Mouse (Mus musculus) erythroblast, embryonic 14.5 days (primary cell): Measurements from ENCODE around the gene Gm5134.

Experiments
- GATA1 ChIP-seq: IDR thresholded peaks from 2 replicates; pipeline ENCODE4 v1.6.1; 2012; ENCODE audit warnings: low read length, inconsistent platforms, mixed read lengths
- TAL1 ChIP-seq: IDR thresholded peaks from 3 replicates; pipeline ENCODE4 v1.6.1; 2012; ENCODE audit warnings: low read length, inconsistent platforms, mixed read lengths

- TF ChIP-seq GATA1 (no peak), TAL1 (no peak)
Observed at GRCm38 (mm10) chr10:75936909-75937667, 17.2 kb upstream of the Gm5134 start.
